Mouse (Mus musculus): Measurements from ENCODE around the gene Hist1h2bf.

- TF ChIP-seq POLR2A (IDR thresholded peaks at IDR 0.05; ENCODE audit: insufficient read depth, low read depth, low read length) (no peak), CTCF (IDR thresholded peaks at IDR 0.05) (no peak)
These were observed 30.5 kb upstream of the Hist1h2bf start for GRCm38 (mm10) chr13:23604452-23604851.
